25 mouse cellular contexts compared by ENCODE assay signal in the genomic region with DNA sequence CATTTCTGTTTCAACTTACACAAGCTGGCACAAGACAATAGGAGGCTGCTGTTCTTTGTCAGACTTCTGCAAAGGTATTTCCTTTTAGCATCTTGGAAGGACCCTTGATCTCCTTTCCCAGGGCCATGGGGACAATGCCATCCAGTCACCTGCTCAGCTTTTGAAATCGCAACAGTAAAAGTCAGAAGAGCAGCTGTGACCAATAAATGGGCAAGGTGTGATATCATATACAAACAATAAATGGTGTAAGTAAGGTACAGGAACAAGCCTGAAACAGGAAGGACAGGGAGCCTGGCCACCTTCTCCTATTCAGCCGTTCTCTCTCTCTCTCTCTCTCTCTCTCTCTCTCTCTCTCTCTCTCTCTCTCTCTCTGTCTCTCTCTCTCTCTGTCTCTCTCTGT. TPM values are rescaled to one million over a fixed set of nuclear protein-coding genes. Genes with fewer than 3 reads are reported as not detected.
DNase-seq lines count a peak whose midpoint lies in the region; ATAC-seq and TF ChIP-seq lines count a peak whose summit lies in the region.
"Had no signal": no experiment of that assay in that cellular context is flagged by ENCODE, and none has a peak within 500 bp of the region (broad histone marks: within the 10 kb centered on the region; RNA-seq: fewer than 3 reads in every experiment).

No protein-coding gene starts in this region.

- no peak overlapping the region for H3K4me2 ChIP-seq in intestine, embryonic 15.5 days (replicated peaks)
- H3K4me2 ChIP-seq in intestine, postnatal 0 days (replicated peaks; ENCODE audit: low read depth), result no peak overlapping the region
- no peak overlapping the region for H3K4me2 ChIP-seq in stomach, embryonic 16.5 days (ENCODE audit: low read depth, low read length)
- H3K4me2 ChIP-seq: forebrain, embryonic 13.5 days; heart, embryonic 12.5 days; heart, embryonic 15.5 days; hindbrain, embryonic 13.5 days had no signal

- ATAC-seq in intestine, embryonic 15.5 days, result peak; percentile 86
- ATAC-seq in intestine, postnatal 0 days, result peak; percentile 86
- ATAC-seq in stomach, embryonic 16.5 days (ENCODE audit: insufficient read depth, low FRiP score), result peak; percentile 44; the same call in 1 of the 2 replicates
- ATAC-seq: CD4-positive, CD25-positive, alpha-beta regulatory T cell, adult 4 months; forebrain, embryonic 13.5 days; forebrain, embryonic 16.5 days; hindbrain, embryonic 16.5 days had no signal

- H3K36me3 ChIP-seq in intestine, embryonic 15.5 days, result no peaks in the 10 kb centered on the region
- peaks cover 14% of the 10 kb centered on the region; the same call in 1 of the 2 replicates for H3K36me3 ChIP-seq in intestine, postnatal 0 days (ENCODE audit: control insufficient read depth, insufficient read depth)
- no peaks in the 10 kb centered on the region; the same call in 1 of the 2 replicates for H3K36me3 ChIP-seq in stomach, embryonic 16.5 days (ENCODE audit: control insufficient read depth, insufficient read depth, low read length)
- H3K36me3 ChIP-seq: forebrain, embryonic 10.5 days; hindbrain, embryonic 10.5 days had no signal

- DNase-seq in right cerebral cortex, postnatal 36 days (ENCODE audit: low spot score in 2 of 2), result no peak
- no peak for DNase-seq in urinary bladder, postnatal 4 days (ENCODE audit: low spot score in 2 of 2)
- DNase-seq in urinary bladder, postnatal 25 days (ENCODE audit: low spot score), result no peak
- DNase-seq: adrenal gland, adult 8-10 months; adrenal gland, postnatal 25 days; cerebellum, adult 11-12 months; cerebellum, adult 8-10 months; cerebellum, postnatal 10 days; cerebellum, postnatal 36 days; gastrocnemius, postnatal 25 days; heart, adult 18-20 months; heart, postnatal 10 days; heart, postnatal 36 days had no signal

- no peak for TF ChIP-seq CTCF in intestine, postnatal 0 days (IDR thresholded peaks at IDR 0.05; ENCODE audit: low read depth)

- no peaks in the 10 kb centered on the region for H3K27me3 ChIP-seq in intestine, embryonic 15.5 days (replicated peaks)
- no peaks in the 10 kb centered on the region for H3K27me3 ChIP-seq in intestine, postnatal 0 days (replicated peaks; ENCODE audit: control insufficient read depth, insufficient read depth, low read length)
- H3K27me3 ChIP-seq in stomach, embryonic 16.5 days (ENCODE audit: control insufficient read depth, insufficient read depth, low read length), result no peaks in the 10 kb centered on the region
- H3K27me3 ChIP-seq: forebrain, embryonic 13.5 days; heart, embryonic 12.5 days; heart, embryonic 15.5 days; hindbrain, embryonic 13.5 days had no signal

- WGBS in intestine, embryonic 15.5 days, result 58% methylated on average over 1 of the region's 2 CpGs
- WGBS in intestine, postnatal 0 days, result 29% methylated on average over 2 of the region's 2 CpGs
- WGBS in stomach, embryonic 16.5 days, result 58% methylated on average over 2 of the region's 2 CpGs

- no peaks in the 10 kb centered on the region for H3K9me3 ChIP-seq in intestine, embryonic 15.5 days
- H3K9me3 ChIP-seq in intestine, postnatal 0 days (ENCODE audit: control insufficient read depth), result no peaks in the 10 kb centered on the region
- no peaks in the 10 kb centered on the region for H3K9me3 ChIP-seq in stomach, embryonic 16.5 days (replicated peaks; ENCODE audit: control insufficient read depth, low read length)
- H3K9me3 ChIP-seq: forebrain, embryonic 10.5 days; forebrain, embryonic 13.5 days; heart, embryonic 12.5 days; heart, embryonic 15.5 days; hindbrain, embryonic 10.5 days; hindbrain, embryonic 13.5 days had no signal

- peak overlapping the region; percentile 48; the same call in 1 of the 2 replicates for H3K27ac ChIP-seq in intestine, embryonic 15.5 days
- 0 out of 2 replicates have a peak overlapping the region, but pooled peaks have one; percentile 15 for H3K27ac ChIP-seq in intestine, postnatal 0 days (ENCODE audit: low read depth, low read length)
- H3K27ac ChIP-seq in stomach, embryonic 16.5 days (ENCODE audit: low read length), result peak overlapping the region; percentile 59
- H3K27ac ChIP-seq: forebrain, embryonic 10.5 days; forebrain, embryonic 13.5 days; heart, embryonic 15.5 days; hindbrain, embryonic 10.5 days; hindbrain, embryonic 13.5 days had no signal

- H3K9ac ChIP-seq in intestine, embryonic 15.5 days, result no peak overlapping the region
- no peak overlapping the region for H3K9ac ChIP-seq in intestine, postnatal 0 days (ENCODE audit: low read depth, low read length)
- H3K9ac ChIP-seq in stomach, embryonic 16.5 days (ENCODE audit: low read length), result no peak overlapping the region
- H3K9ac ChIP-seq: forebrain, embryonic 13.5 days; heart, embryonic 12.5 days; heart, embryonic 15.5 days; hindbrain, embryonic 13.5 days had no signal

- no peak overlapping the region for H3K4me3 ChIP-seq in intestine, embryonic 15.5 days (replicated peaks)
- no peak overlapping the region for H3K4me3 ChIP-seq in intestine, postnatal 0 days (ENCODE audit: low read depth, low read length)
- H3K4me3 ChIP-seq in stomach, embryonic 16.5 days (replicated peaks; ENCODE audit: low read length), result no peak overlapping the region
- H3K4me3 ChIP-seq: forebrain, embryonic 10.5 days; forebrain, embryonic 13.5 days; heart, embryonic 12.5 days; heart, embryonic 15.5 days; hindbrain, embryonic 10.5 days; hindbrain, embryonic 13.5 days had no signal

- peaks cover 10% of the 10 kb centered on the region for H3K4me1 ChIP-seq in intestine, embryonic 15.5 days (replicated peaks)
- 0 out of 2 replicates have a peak, but pooled peaks cover 11% of the 10 kb centered on the region for H3K4me1 ChIP-seq in intestine, postnatal 0 days (replicated peaks; ENCODE audit: control insufficient read depth, insufficient read depth, low read length)
- peaks cover 17% of the 10 kb centered on the region for H3K4me1 ChIP-seq in stomach, embryonic 16.5 days (ENCODE audit: control insufficient read depth, insufficient read depth, low read length)
- H3K4me1 ChIP-seq: forebrain, embryonic 10.5 days; forebrain, embryonic 13.5 days; hindbrain, embryonic 10.5 days had no signal

RNA-seq across cellular contexts. Expression of a gene that starts 9.1 kb away (rescaled TPM):
- polyA plus RNA-seq in intestine, embryonic 15.5 days (2015; fragmentation: Nextera tagmentation; extraction: Ambion mirVana), result 15.1 and 16.3 TPM in 2 replicates
- 4.7 and 4.8 TPM in 2 replicates for polyA plus RNA-seq in intestine, postnatal 0 days (2015; fragmentation: Nextera tagmentation; extraction: Ambion mirVana)
- polyA plus RNA-seq in stomach, embryonic 16.5 days (2015; fragmentation: Nextera tagmentation; extraction: Ambion mirVana), result 18.9 and 22.5 TPM in 2 replicates
- polyA plus RNA-seq: CD4-positive, CD25-positive, alpha-beta regulatory T cell, adult 4 months had no signal

RNA-seq across cellular contexts. Expression of a gene that starts 49.0 kb away (rescaled TPM):
- 34.7 and 35.0 TPM in 2 replicates for polyA plus RNA-seq in intestine, embryonic 15.5 days (2015; fragmentation: Nextera tagmentation; extraction: Ambion mirVana)
- 63.6 and 65.8 TPM in 2 replicates for polyA plus RNA-seq in intestine, postnatal 0 days (2015; fragmentation: Nextera tagmentation; extraction: Ambion mirVana)
- polyA plus RNA-seq in stomach, embryonic 16.5 days (2015; fragmentation: Nextera tagmentation; extraction: Ambion mirVana), result 33.7 and 38.1 TPM in 2 replicates
- polyA plus RNA-seq: CD4-positive, CD25-positive, alpha-beta regulatory T cell, adult 4 months had no signal

RNA-seq across cellular contexts. Expression of a gene that starts 49.0 kb away (rescaled TPM):
- polyA plus RNA-seq in intestine, embryonic 15.5 days (2015; fragmentation: Nextera tagmentation; extraction: Ambion mirVana), result 0.50 and 0.58 TPM in 2 replicates
- 0.61 and 0.89 TPM in 2 replicates for polyA plus RNA-seq in intestine, postnatal 0 days (2015; fragmentation: Nextera tagmentation; extraction: Ambion mirVana)
- polyA plus RNA-seq in stomach, embryonic 16.5 days (2015; fragmentation: Nextera tagmentation; extraction: Ambion mirVana), result 0.61 and 0.64 TPM in 2 replicates

RNA-seq across cellular contexts. Expression of a gene that starts 51.1 kb away (rescaled TPM):
- polyA plus RNA-seq in intestine, embryonic 15.5 days (2015; fragmentation: Nextera tagmentation; extraction: Ambion mirVana), result 194 and 205 TPM in 2 replicates
- 46.8 and 54.2 TPM in 2 replicates for polyA plus RNA-seq in intestine, postnatal 0 days (2015; fragmentation: Nextera tagmentation; extraction: Ambion mirVana)
- 102 and 104 TPM in 2 replicates for polyA plus RNA-seq in stomach, embryonic 16.5 days (2015; fragmentation: Nextera tagmentation; extraction: Ambion mirVana)
